Mouse (Mus musculus): ENCODE measurements around the gene Sirpa.

DNA sequence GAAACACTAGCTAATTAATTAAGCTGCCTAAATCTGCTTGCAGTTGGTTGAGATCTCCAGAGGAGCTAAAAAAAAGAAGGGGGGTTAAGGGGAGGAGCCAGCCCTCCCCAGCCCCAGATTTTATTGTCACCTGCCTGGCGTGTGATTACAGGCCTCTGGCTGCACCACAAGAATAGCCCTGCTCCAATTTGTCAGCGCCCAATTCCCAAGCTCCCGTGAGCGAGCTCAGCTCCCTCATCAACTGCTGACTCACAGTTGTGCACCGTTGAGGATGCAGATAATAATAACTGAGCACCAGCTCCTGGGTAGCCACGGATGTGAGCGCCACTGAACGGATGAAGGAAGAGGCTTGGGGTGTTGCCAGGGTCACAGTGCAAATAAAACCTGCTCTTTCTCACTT, 13.6 kb downstream of the Sirpa start:
- TF ChIP-seq POLR2A (IDR thresholded peaks at IDR 0.05; ENCODE audit: low read depth, low read length) (no peak), CTCF (conservative IDR thresholded peaks at IDR 0.05; ENCODE audit: insufficient read depth, insufficient read length, low read depth, low read length) (no peak)
